Mouse (Mus musculus) E14TG2a.4 (cell line): Measurements from ENCODE around the gene Sept9.

ENCODE experiments used
- H3K27me3 ChIP-seq: 2 replicates; pipeline ENCODE4 v1.6.1; 2014; ENCODE audit warnings: low read length, control low read depth; ENCODE audit not compliant: insufficient read depth
- H3K36me3 ChIP-seq: 2 replicates; pipeline ENCODE4 v1.6.1; 2014; ENCODE audit warnings: low read length, control low read depth; ENCODE audit not compliant: insufficient read depth
- H3K4me1 ChIP-seq: replicated peaks from 2 replicates; pipeline ENCODE4 v1.6.1; 2014; ENCODE audit warnings: low read depth, low read length, control low read depth
- H3K4me3 ChIP-seq: replicated peaks from 2 replicates; pipeline ENCODE4 v1.5.1; 2014; ENCODE audit warnings: mild to moderate bottlenecking, low read length
- H3K9me3 ChIP-seq: 2 replicates; pipeline ENCODE4 v1.6.1; 2014; ENCODE audit warnings: low read length, control low read depth
- CTCF ChIP-seq: conservative IDR thresholded peaks from 2 replicates; pipeline ENCODE4 v1.5.1; 2014; ENCODE audit warnings: low read length
- NANOG ChIP-seq: IDR thresholded peaks from 2 replicates; pipeline ENCODE4 v1.6.1; 2014; ENCODE audit warnings: borderline replicate concordance, low read length, mixed read lengths
- POU5F1 ChIP-seq: IDR thresholded peaks from 2 replicates; pipeline ENCODE4 v1.6.1; 2014; ENCODE audit warnings: low read length, borderline replicate concordance

Gene Sept9

GRCm38 (mm10) chr11:117256088-117256487, 56.6 kb downstream of the Sept9 start:
- H3K4me3 ChIP-seq = no peak overlapping the region
- no peaks in the 10 kb centered on the region for H3K9me3 ChIP-seq
- H3K36me3 ChIP-seq = no peaks in the 10 kb centered on the region
- peaks cover 51% of the 10 kb centered on the region for H3K4me1 ChIP-seq
- no peak for TF ChIP-seq POU5F1
- no peak for TF ChIP-seq CTCF
- no peak for TF ChIP-seq NANOG
- H3K27me3 ChIP-seq = peaks cover 3% of the 10 kb centered on the region; the same call in 1 of the 2 replicates

- peaks cover 44% of the 10 kb centered on the region for H3K4me1 ChIP-seq
- no peak for TF ChIP-seq POU5F1
- no peak for TF ChIP-seq CTCF
- no peak for TF ChIP-seq NANOG
- H3K4me3 ChIP-seq = no peak overlapping the region
- H3K9me3 ChIP-seq = no peaks in the 10 kb centered on the region
- 0 out of 2 replicates have a peak, but pooled peaks cover 3% of the 10 kb centered on the region for H3K27me3 ChIP-seq
- H3K36me3 ChIP-seq = no peaks in the 10 kb centered on the region
Measured at GRCm38 (mm10) chr11:117256840-117257239, 57.4 kb downstream of the Sept9 start.

- TF ChIP-seq NANOG (no peak), POU5F1 (no peak), CTCF (no peak)
- no peaks in the 10 kb centered on the region for H3K36me3 ChIP-seq
- H3K27me3 ChIP-seq = 0 out of 2 replicates have a peak, but pooled peaks cover 3% of the 10 kb centered on the region
- H3K4me1 ChIP-seq = peaks cover 41% of the 10 kb centered on the region
- no peak overlapping the region for H3K4me3 ChIP-seq
- no peaks in the 10 kb centered on the region for H3K9me3 ChIP-seq
Measured at GRCm38 (mm10) chr11:117257266-117257665, 57.8 kb downstream of the Sept9 start.

GRCm38 (mm10) chr11:117257842-117258241, 58.4 kb downstream of the Sept9 start:
- Histone ChIP-seq H3K9me3 (no peaks in the 10 kb centered on the region), H3K4me3 (no peak overlapping the region), H3K36me3 (no peaks in the 10 kb centered on the region), H3K4me1 (peaks cover 37% of the 10 kb centered on the region), H3K27me3 (0 out of 2 replicates have a peak, but pooled peaks cover 3% of the 10 kb centered on the region)
- TF ChIP-seq CTCF (no peak), NANOG (no peak), POU5F1 (no peak)

GRCm38 (mm10) chr11:117259178-117259960, 59.9 kb downstream of the Sept9 start:
- H3K9me3 ChIP-seq = no peaks in the 10 kb centered on the region
- H3K27me3 ChIP-seq = peaks cover 4% of the 10 kb centered on the region; the same call in 1 of the 2 replicates
- no peaks in the 10 kb centered on the region for H3K36me3 ChIP-seq
- TF ChIP-seq CTCF (no peak), POU5F1 (no peak), NANOG (no peak)
- H3K4me3 ChIP-seq = no peak overlapping the region
- H3K4me1 ChIP-seq = peaks cover 37% of the 10 kb centered on the region

GRCm38 (mm10) chr11:117260631-117261030, 61.2 kb downstream of the Sept9 start:
- peaks cover 38% of the 10 kb centered on the region for H3K4me1 ChIP-seq
- no peaks in the 10 kb centered on the region for H3K9me3 ChIP-seq
- H3K4me3 ChIP-seq = no peak overlapping the region
- no peaks in the 10 kb centered on the region for H3K36me3 ChIP-seq
- TF ChIP-seq CTCF = no peak
- no peak for TF ChIP-seq NANOG
- no peak for TF ChIP-seq POU5F1
- H3K27me3 ChIP-seq = peaks cover 11% of the 10 kb centered on the region

GRCm38 (mm10) chr11:117263096-117263808, 63.8 kb downstream of the Sept9 start:
- Histone ChIP-seq H3K27me3 (peaks cover 26% of the 10 kb centered on the region), H3K4me1 (peaks cover 47% of the 10 kb centered on the region), H3K36me3 (no peaks in the 10 kb centered on the region), H3K9me3 (no peaks in the 10 kb centered on the region), H3K4me3 (no peak overlapping the region)
- TF ChIP-seq NANOG = no peak
- no peak for TF ChIP-seq CTCF
- no peak for TF ChIP-seq POU5F1

- Histone ChIP-seq H3K36me3 (no peaks in the 10 kb centered on the region), H3K4me1 (peaks cover 58% of the 10 kb centered on the region), H3K27me3 (peaks cover 35% of the 10 kb centered on the region), H3K4me3 (peak overlapping the region; percentile 20; the same call in 1 of the 2 replicates), H3K9me3 (no peaks in the 10 kb centered on the region)
- TF ChIP-seq NANOG (no peak), CTCF (no peak), POU5F1 (no peak)
Measured at GRCm38 (mm10) chr11:117264162-117265021, 64.9 kb downstream of the Sept9 start.
